Mouse (Mus musculus) ES-E14 (cell line): Measurements from ENCODE around the gene 1700001P01Rik. TPM values are rescaled to one million over a fixed set of nuclear protein-coding genes. Genes with fewer than 3 reads are reported as not detected.
A peak's percentile ranks its signal among the peaks of the same experiment; 100 is the strongest.

Experiments used
- DNase-seq: peaks from one replicate; pipeline ENCODE4 v3.0.0-alpha.2; 2013; ENCODE audit warnings: low read depth, low spot score
- H3K27ac ChIP-seq: 2 replicates; pipeline ENCODE4 v1.5.1; 2012; ENCODE audit warnings: low read depth, mild to moderate bottlenecking, low read length, moderate library complexity, mixed read lengths; ENCODE audit not compliant: poor library complexity, insufficient read depth, severe bottlenecking
- H3K36me3 ChIP-seq: 2 replicates; pipeline ENCODE4 v1.6.1; 2012; ENCODE audit warnings: mild to moderate bottlenecking, low read length, moderate library complexity, mixed read lengths; ENCODE audit not compliant: control insufficient read depth, poor library complexity, insufficient read depth, severe bottlenecking
- H3K4me1 ChIP-seq, 2 experiments: fragments of 150-350 bp in 1 of 2; sonication (generic) in 1 of 2; 2 replicates each; pipeline ENCODE4 v1.6.1; 2012; ENCODE audit warnings: low read length in 2 of 2, mild to moderate bottlenecking in 1 of 2, mixed read lengths in 1 of 2; ENCODE audit not compliant: control insufficient read depth in 2 of 2, insufficient read depth in 2 of 2, poor library complexity in 1 of 2
- H3K4me3 ChIP-seq, 2 experiments: fragments of 150-350 bp in 1 of 2; sonication (generic) in 1 of 2; 2 replicates each; pipeline ENCODE4 v1.5.1; 2012; ENCODE audit warnings: low read length in 2 of 2, low read depth in 1 of 2, mild to moderate bottlenecking in 1 of 2, mixed read lengths in 1 of 2; ENCODE audit not compliant: insufficient read depth in 1 of 2, poor library complexity in 1 of 2, severe bottlenecking in 1 of 2
- H3K9ac ChIP-seq: 2 replicates; pipeline ENCODE4 v1.6.1; 2012; ENCODE audit warnings: low read depth, mild to moderate bottlenecking, low read length, mixed read lengths; ENCODE audit not compliant: poor library complexity, insufficient read depth, severe bottlenecking
- H3K9me3 ChIP-seq: fragments of 150-350 bp; sonication (generic); 2 replicates; pipeline ENCODE4 v1.6.1; 2012; ENCODE audit warnings: low read depth, mild to moderate bottlenecking, low read length; ENCODE audit not compliant: control insufficient read depth, insufficient read depth
- CHD2 ChIP-seq: IDR thresholded peaks from 2 replicates; pipeline ENCODE4 v1.6.1; 2014; ENCODE audit warnings: mild to moderate bottlenecking, low read depth, low read length, inconsistent platforms
- HCFC1 ChIP-seq: IDR thresholded peaks from 2 replicates; pipeline ENCODE4 v1.6.1; 2012; ENCODE audit warnings: low read length, inconsistent platforms, borderline replicate concordance; ENCODE audit not compliant: insufficient read depth
- MAFK ChIP-seq: IDR thresholded peaks from 2 replicates; pipeline ENCODE4 v1.6.1; 2014; ENCODE audit warnings: mild to moderate bottlenecking, low read depth, low read length, inconsistent platforms; ENCODE audit not compliant: insufficient read depth
- ZC3H11A ChIP-seq: IDR thresholded peaks from 2 replicates; pipeline ENCODE4 v1.6.1; 2012; ENCODE audit warnings: low read depth, mild to moderate bottlenecking, inconsistent platforms, low read length, borderline replicate concordance
- ZNF384 ChIP-seq: IDR thresholded peaks from 2 replicates; pipeline ENCODE4 v1.6.1; 2012; ENCODE audit warnings: low read depth, low read length, inconsistent platforms
- in situ Hi-C, 2 experiments: fragments of 600-800 bp; cut with MboI; formaldehyde crosslinking; loops; one replicate each; pipeline ENCODE4 v1.15.1; 2025; ENCODE audit warnings: low sequenced_read_pairs in 2 of 2, inconsistent platforms in 1 of 2; ENCODE audit not compliant: unreplicated experiment in 2 of 2
- total RNA-seq: library from RNA; depleted of rRNA; stranded (reverse); fragments of 300-350 nt; gene quantifications from 2 replicates; pipeline ENCODE4 v1.2.3, GENCODE M21; 2012

Gene 1700001P01Rik
- total RNA-seq, 1 experiment = 2.3 TPM

GRCm38 (mm10) chr11:97806613-97806964, 30.9 kb upstream of the 1700001P01Rik start:
- in situ Hi-C loops = no loop called here
- Histone ChIP-seq H3K9me3 (no peaks in the 10 kb centered on the region), H3K9ac (no peak overlapping the region), H3K4me1 (peaks cover 17 to 54% of the 10 kb centered on the region in 2 experiments; a peak in 3 of 4 replicates), H3K4me3 (peak overlapping the region; percentile 5 to 37; a peak in 3 of 4 replicates), H3K27ac (peak overlapping the region; percentile 48; the same call in 1 of the 2 replicates), H3K36me3 (peaks cover 34% of the 10 kb centered on the region)
- DNase-seq = no peak
- TF ChIP-seq MAFK (no peak), ZC3H11A (no peak), CHD2 (no peak), HCFC1 (no peak), ZNF384 (no peak)

- Histone ChIP-seq H3K36me3 (peaks cover 34% of the 10 kb centered on the region), H3K9me3 (no peaks in the 10 kb centered on the region), H3K9ac (peak overlapping the region; percentile 16; the same call in 1 of the 2 replicates), H3K4me3 (peak overlapping the region; percentile 5 to 37; a peak in 3 of 4 replicates), H3K27ac (peak overlapping the region; percentile 48), H3K4me1 (peaks cover 17 to 54% of the 10 kb centered on the region in 2 experiments; a peak in 3 of 4 replicates)
- DNase-seq = no peak
- TF ChIP-seq ZNF384 (no peak), CHD2 (0 out of 2 replicates have a peak, but pooled peaks have one; percentile 16), ZC3H11A (no peak), MAFK (no peak), HCFC1 (no peak)
- in situ Hi-C loops = no loop called here
Measured at GRCm38 (mm10) chr11:97805662-97806612, 30.2 kb upstream of the 1700001P01Rik start.

GRCm38 (mm10) chr11:97804841-97805661, 29.3 kb upstream of the 1700001P01Rik start:
- Histone ChIP-seq H3K27ac (peak overlapping the region; percentile 74; the same call in 1 of the 2 replicates), H3K4me1 (peaks cover 17 to 50% of the 10 kb centered on the region in 2 experiments; a peak in 3 of 4 replicates), H3K9me3 (no peaks in the 10 kb centered on the region), H3K9ac (peak overlapping the region; percentile 64; the same call in 1 of the 2 replicates), H3K4me3 (peak overlapping the region in 1 of 2 experiments; percentile 37; a peak in 1 of 4 replicates), H3K36me3 (peaks cover 29% of the 10 kb centered on the region)
- TF ChIP-seq MAFK (no peak), HCFC1 (no peak), ZNF384 (no peak), ZC3H11A (no peak), CHD2 (no peak)
- in situ Hi-C loops = no loop called here
- no peak for DNase-seq

GRCm38 (mm10) chr11:97803847-97804246, 28.1 kb upstream of the 1700001P01Rik start:
- Histone ChIP-seq H3K36me3 (peaks cover 18% of the 10 kb centered on the region), H3K27ac (peak overlapping the region; percentile 74; the same call in 1 of the 2 replicates), H3K4me3 (peak overlapping the region in 1 of 2 experiments; percentile 4; a peak in 2 of 4 replicates), H3K4me1 (peaks cover 15 to 39% of the 10 kb centered on the region in 2 experiments; a peak in 3 of 4 replicates), H3K9me3 (no peaks in the 10 kb centered on the region), H3K9ac (no peak overlapping the region; the same call in 1 of the 2 replicates)
- DNase-seq = no peak
- TF ChIP-seq HCFC1 = no peak
- no peak for TF ChIP-seq MAFK
- TF ChIP-seq ZC3H11A = no peak
- no peak for TF ChIP-seq CHD2
- TF ChIP-seq ZNF384 = no peak
- in situ Hi-C loops = no loop called here
